Mouse (Mus musculus) bone marrow, adult 2 months (tissue): ENCODE data around the gene Pyroxd1.
"Not testable (repeated sequence)": the region's sequence is repeated elsewhere in the genome, so short reads cannot be mapped to it uniquely, and the experiment has no call there.

ENCODE experiments used
- CTCF ChIP-seq: fragments of 200-500 bp; IDR thresholded peaks from 2 replicates; pipeline ENCODE4 v1.5.1; 2011; ENCODE audit warnings: low read length, control low read depth; ENCODE audit not compliant: control insufficient read depth, insufficient read depth
- POLR2A ChIP-seq: fragments of 200-500 bp; IDR thresholded peaks from 2 replicates; pipeline ENCODE4 v1.6.1; 2011; ENCODE audit warnings: low read depth, mild to moderate bottlenecking, control low read depth, low read length, borderline replicate concordance; ENCODE audit not compliant: control insufficient read depth

DNA sequence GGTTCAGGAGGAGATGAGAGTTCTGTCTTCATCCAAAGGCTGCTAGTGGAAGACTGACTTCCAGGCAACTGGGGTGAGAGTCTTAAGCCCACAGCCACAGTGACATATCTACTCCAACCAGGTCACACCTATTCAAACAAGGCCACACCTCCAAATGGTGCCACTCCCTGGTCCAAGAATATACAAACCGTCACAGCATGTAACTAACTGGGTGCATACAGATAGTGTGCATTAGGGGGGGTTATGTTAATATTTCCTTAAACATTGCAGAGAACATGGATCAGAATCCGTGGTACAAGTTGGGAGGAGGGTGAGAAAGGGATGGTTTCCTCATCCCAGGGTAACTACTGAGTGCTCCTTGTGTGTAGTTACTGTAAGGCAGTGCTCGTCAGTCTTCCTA is 6.6 kb downstream of the Pyroxd1 start:
- not testable (repeated sequence) for TF ChIP-seq POLR2A, CTCF
